Mouse (Mus musculus) CH12.LX (cell line): ENCODE data around the gene Anxa8. TPM values are rescaled to one million over a fixed set of nuclear protein-coding genes. Genes with fewer than 3 reads are reported as not detected.

ENCODE experiments used
- DNase-seq: peaks from one replicate; pipeline ENCODE4 v3.0.0-alpha.2; 2013; ENCODE audit errors: extremely low read depth
- H3K27ac ChIP-seq: 2 replicates; pipeline ENCODE4 v1.5.1; 2012; ENCODE audit warnings: low read depth, mild to moderate bottlenecking, control low read depth, moderate library complexity; ENCODE audit not compliant: insufficient read depth
- H3K27me3 ChIP-seq: replicated peaks from 2 replicates; pipeline ENCODE3; 2012; ENCODE audit warnings: inconsistent platforms
- H3K36me3 ChIP-seq, 2 experiments: replicated peaks in 1 of 2; 2 replicates each; pipeline versions ENCODE3 to v1.6.1; 2012; ENCODE audit warnings: inconsistent platforms in 1 of 2, low read length in 1 of 2, mild to moderate bottlenecking in 1 of 2, mixed read lengths in 1 of 2, moderate library complexity in 1 of 2; ENCODE audit not compliant: control insufficient read depth in 1 of 2, insufficient read depth in 1 of 2
- H3K4me1 ChIP-seq, 2 experiments: 2 replicates each; pipeline ENCODE4 v1.6.1; 2012; ENCODE audit warnings: inconsistent platforms in 1 of 2, moderate library complexity in 1 of 2; ENCODE audit not compliant: insufficient read depth in 2 of 2, control insufficient read depth in 1 of 2
- H3K4me2 ChIP-seq: 2 replicates; pipeline ENCODE4 v1.6.1; 2012; ENCODE audit warnings: low read depth, mild to moderate bottlenecking, control low read depth; ENCODE audit not compliant: poor library complexity, insufficient read depth, severe bottlenecking
- H3K4me3 ChIP-seq, 3 experiments: fragments of 150-350 bp in 1 of 3; sonication (generic) in 1 of 3; replicated peaks in 1 of 3; 2 replicates each; pipeline versions ENCODE3 to v1.5.1; 2011 to 2012; ENCODE audit warnings: low read depth in 2 of 3, low read length in 2 of 3, mild to moderate bottlenecking in 2 of 3, moderate library complexity in 2 of 3, control low read depth in 1 of 3, improper control_type of control experiment in 1 of 3, inconsistent platforms in 1 of 3, mixed read lengths in 1 of 3; ENCODE audit not compliant: poor library complexity in 1 of 3
- H3K79me2 ChIP-seq: replicated peaks from 2 replicates; pipeline ENCODE4 v1.6.1; 2012; ENCODE audit warnings: mild to moderate bottlenecking, moderate library complexity; ENCODE audit not compliant: control insufficient read depth, poor library complexity, insufficient read depth, severe bottlenecking; ENCODE audit errors: extremely low read depth
- H3K9ac ChIP-seq: 2 replicates; pipeline ENCODE4 v1.6.1; 2012; ENCODE audit warnings: low read depth, mild to moderate bottlenecking, control low read depth, moderate library complexity; ENCODE audit not compliant: insufficient read depth
- H3K9me3 ChIP-seq: replicated peaks from 2 replicates; pipeline ENCODE3; 2012; ENCODE audit warnings: low read length, inconsistent platforms, mixed read lengths
- BHLHE40 ChIP-seq: IDR thresholded peaks from 2 replicates; pipeline ENCODE4 v1.6.1; 2011; ENCODE audit warnings: mild to moderate bottlenecking, low read depth, low read length, improper control_type of control experiment
- CTCF ChIP-seq, 2 experiments: IDR thresholded peaks in 1 of 2; conservative IDR thresholded peaks in 1 of 2; 2 replicates each; pipeline ENCODE4 v1.5.1; 2011 to 2012; ENCODE audit warnings: low read depth in 2 of 2, low read length in 2 of 2, improper control_type of control experiment in 1 of 2, inconsistent platforms in 1 of 2, mild to moderate bottlenecking in 1 of 2, moderate library complexity in 1 of 2
- E2F4 ChIP-seq: IDR thresholded peaks from 2 replicates; pipeline ENCODE4 v1.6.1; 2011; ENCODE audit warnings: low read depth, low read length, improper control_type of control experiment; ENCODE audit not compliant: insufficient replicate concordance
- ELF1 ChIP-seq: IDR thresholded peaks from 2 replicates; pipeline ENCODE4 v1.6.1; 2014; ENCODE audit warnings: low read depth, mild to moderate bottlenecking, inconsistent platforms, low read length, improper control_type of control experiment
- EP300 ChIP-seq: IDR thresholded peaks from 2 replicates; pipeline ENCODE4 v1.6.1; 2011; ENCODE audit warnings: low read length, improper control_type of control experiment
- ETS1 ChIP-seq: conservative IDR thresholded peaks from 2 replicates; pipeline ENCODE4 v1.6.1; 2012; ENCODE audit warnings: low read depth, mild to moderate bottlenecking, inconsistent platforms, low read length, improper control_type of control experiment, moderate library complexity
- HCFC1 ChIP-seq: IDR thresholded peaks from 2 replicates; pipeline ENCODE4 v1.6.1; 2012; ENCODE audit warnings: low read depth, mild to moderate bottlenecking, inconsistent platforms, low read length, improper control_type of control experiment
- IRF4 ChIP-seq: IDR thresholded peaks from 2 replicates; pipeline ENCODE4 v1.6.1; 2014; ENCODE audit warnings: low read depth, mild to moderate bottlenecking, inconsistent platforms, low read length, improper control_type of control experiment
- JUND ChIP-seq: conservative IDR thresholded peaks from 2 replicates; pipeline ENCODE4 v1.6.1; 2011; ENCODE audit warnings: low read depth, low read length, improper control_type of control experiment
- KAT2A ChIP-seq: IDR thresholded peaks from 2 replicates; pipeline ENCODE4 v1.6.1; 2012; ENCODE audit warnings: low read length, improper control_type of control experiment, inconsistent platforms; ENCODE audit not compliant: insufficient replicate concordance
- MAFK ChIP-seq: IDR thresholded peaks from 2 replicates; pipeline ENCODE4 v1.6.1; 2011; ENCODE audit warnings: low read length, improper control_type of control experiment; ENCODE audit not compliant: insufficient replicate concordance
- MAX ChIP-seq: IDR thresholded peaks from 2 replicates; pipeline ENCODE4 v1.6.1; 2011; ENCODE audit warnings: low read length, improper control_type of control experiment
- MAZ ChIP-seq: IDR thresholded peaks from 2 replicates; pipeline ENCODE4 v1.6.1; 2012; ENCODE audit warnings: low read depth, mild to moderate bottlenecking, inconsistent platforms, low read length, improper control_type of control experiment, moderate library complexity
- MEF2A ChIP-seq: IDR thresholded peaks from 2 replicates; pipeline ENCODE4 v1.6.1; 2014; ENCODE audit warnings: low read depth, mild to moderate bottlenecking, inconsistent platforms, low read length, improper control_type of control experiment, borderline replicate concordance
- MXI1 ChIP-seq: IDR thresholded peaks from 2 replicates; pipeline ENCODE4 v1.6.1; 2011; ENCODE audit warnings: mild to moderate bottlenecking, low read depth, low read length, improper control_type of control experiment
- MYC ChIP-seq: IDR thresholded peaks from 2 replicates; pipeline ENCODE4 v1.6.1; 2011; ENCODE audit warnings: low read depth, mild to moderate bottlenecking, improper control_type of control experiment, low read length
- NRF1 ChIP-seq: IDR thresholded peaks from 2 replicates; pipeline ENCODE4 v1.6.1; 2014; ENCODE audit warnings: low read depth, mild to moderate bottlenecking, inconsistent platforms, low read length, improper control_type of control experiment, moderate library complexity
- PAX5 ChIP-seq: IDR thresholded peaks from 2 replicates; pipeline ENCODE4 v1.6.1; 2012; ENCODE audit warnings: low read length, inconsistent platforms, mixed read lengths
- POLR2AphosphoS2 ChIP-seq: IDR thresholded peaks from 2 replicates; pipeline ENCODE4 v1.6.1; 2011; ENCODE audit warnings: low read depth, low read length, improper control_type of control experiment
- RCOR1 ChIP-seq: conservative IDR thresholded peaks from 2 replicates; pipeline ENCODE4 v1.6.1; 2012; ENCODE audit warnings: low read depth, mild to moderate bottlenecking, inconsistent platforms, low read length, improper control_type of control experiment
- SMC3 ChIP-seq: IDR thresholded peaks from 2 replicates; pipeline ENCODE4 v1.6.1; 2011; ENCODE audit warnings: low read depth, low read length, improper control_type of control experiment
- UBTF ChIP-seq: IDR thresholded peaks from 2 replicates; pipeline ENCODE4 v1.6.1; 2012; ENCODE audit warnings: low read depth, mild to moderate bottlenecking, inconsistent platforms, low read length, improper control_type of control experiment, moderate library complexity
- USF1 ChIP-seq: IDR thresholded peaks from 2 replicates; pipeline ENCODE4 v1.6.1; 2014; ENCODE audit warnings: low read depth, mild to moderate bottlenecking, inconsistent platforms, low read length, improper control_type of control experiment
- ZC3H11A ChIP-seq: IDR thresholded peaks from 2 replicates; pipeline ENCODE4 v1.6.1; 2012; ENCODE audit warnings: low read depth, mild to moderate bottlenecking, inconsistent platforms, low read length, improper control_type of control experiment
- ZMIZ1 ChIP-seq: IDR thresholded peaks from 2 replicates; pipeline ENCODE4 v1.6.1; 2012; ENCODE audit warnings: low read depth, mild to moderate bottlenecking, inconsistent platforms, low read length, improper control_type of control experiment
- dilution Hi-C: fragments of 300-500 bp; cut with MboI; formaldehyde crosslinking; loops from 2 replicates; pipeline ENCODE4 v1.14.3; 2020; ENCODE audit warnings: low sequenced_read_pairs; ENCODE audit not compliant: extremely low pct_unique_long_range_greater_than_20kb, extremely low pct_ligation_motif_present
- in situ Hi-C: fragments of 300-500 bp; cut with MboI; formaldehyde crosslinking; loops from 3 replicates; pipeline ENCODE4 v1.14.3; 2019; ENCODE audit warnings: low sequenced_read_pairs, low pct_ligation_motif_present, low pct_unique_long_range_greater_than_20kb, mixed read lengths
- polyA plus RNA-seq: library from polyadenylated mRNA; unstranded; fragments of >175 nt; gene quantifications from 2 replicates; pipeline ENCODE4 v1.2.1, GENCODE M21; 2012; ENCODE audit warnings: low read depth; ENCODE audit not compliant: insufficient read length
- total RNA-seq, 2 experiments: library from RNA; depleted of rRNA; stranded (reverse); fragments of 300-350 nt in 1 of 2; fragments of >200 nt in 1 of 2; gene quantifications; 2 replicates each; pipeline ENCODE4 v1.2.3; 2012 to 2014

Anxa8 gene
- total and polyA plus RNA-seq, 3 experiments = 0.23 to 1.8 (median 0.33) TPM

GRCm38 (mm10) chr14:34096161-34096560 is 10.4 kb downstream of the Anxa8 start:
- in situ Hi-C loops (no loop called here), dilution Hi-C loops (no loop called here)
- H3K79me2 ChIP-seq = no peaks in the 10 kb centered on the region
- no peak for TF ChIP-seq PAX5
- TF ChIP-seq MYC = no peak
- TF ChIP-seq ZC3H11A = no peak
- no peak for TF ChIP-seq E2F4
- TF ChIP-seq NRF1 = no peak
- TF ChIP-seq UBTF = no peak
- TF ChIP-seq EP300 = no peak
- no peak for TF ChIP-seq USF1
- no peak for TF ChIP-seq CTCF (conservative IDR thresholded peaks at IDR 0.05 in 1 of 2, IDR thresholded peaks at IDR 0.05 in 1 of 2; ENCODE audit: low read depth in 2 of 2, low read length in 2 of 2)
- no peak for TF ChIP-seq MXI1
- TF ChIP-seq MAFK = no peak
- no peak for TF ChIP-seq MAX
- TF ChIP-seq ZMIZ1 = no peak
- no peak for TF ChIP-seq MEF2A
- no peak for TF ChIP-seq BHLHE40
- no peak for TF ChIP-seq HCFC1
- no peak for TF ChIP-seq RCOR1
- H3K27me3 ChIP-seq = no peaks in the 10 kb centered on the region
- no peak overlapping the region for H3K27ac ChIP-seq
- no peaks in the 10 kb centered on the region for H3K36me3 ChIP-seq
- H3K9ac ChIP-seq = no peak overlapping the region
- DNase-seq = no peak
- peaks cover 4 to 7% of the 10 kb centered on the region in 2 experiments; a peak in 2 of 4 replicates for H3K4me1 ChIP-seq
- no peak overlapping the region for H3K4me3 ChIP-seq
- no peak overlapping the region for H3K4me2 ChIP-seq
- H3K9me3 ChIP-seq = no peaks in the 10 kb centered on the region

- TF ChIP-seq BHLHE40 (no peak), MAFK (no peak), E2F4 (no peak), ELF1 (no peak), JUND (no peak), POLR2AphosphoS2 (no peak), RCOR1 (no peak), ZMIZ1 (no peak), KAT2A (no peak), UBTF (no peak), SMC3 (no peak), ETS1 (no peak), IRF4 (no peak), MAZ (no peak), HCFC1 (no peak)
- H3K36me3 ChIP-seq = no peaks in the 10 kb centered on the region
- dilution Hi-C loops = no loop called here
- no peak within 1 kb of the TSS for H3K4me3 ChIP-seq
- no peak within 1 kb of the TSS for H3K4me2 ChIP-seq
- no peaks in the 10 kb centered on the region for H3K9me3 ChIP-seq
- H3K27me3 ChIP-seq = no peaks in the 10 kb centered on the region
- peaks cover 4 to 20% of the 10 kb centered on the region in 2 experiments; a peak in 3 of 4 replicates for H3K4me1 ChIP-seq
- no peaks in the 10 kb centered on the region for H3K79me2 ChIP-seq
- no peak within 1 kb of the TSS for H3K27ac ChIP-seq
- no peak for DNase-seq
- in situ Hi-C loops = no loop called here
- H3K9ac ChIP-seq = no peak within 1 kb of the TSS
Measured at GRCm38 (mm10) chr14:34102601-34103000, 16.8 kb downstream of the Anxa8 start, which contains the start of gene A630023A22Rik. Gene A630023A22Rik, minus strand, starts transcription at chr14:34102754.
